Mouse (Mus musculus) cortical plate, adult 2 months (tissue): Measurements from ENCODE around the gene Anapc7.

Experiments used
- CTCF ChIP-seq: fragments of 200-500 bp; IDR thresholded peaks from 2 replicates; pipeline ENCODE4 v1.5.1; 2011; ENCODE audit warnings: mild to moderate bottlenecking, control low read depth, low read length; ENCODE audit not compliant: insufficient read depth; ENCODE audit errors: extremely low read depth
- POLR2A ChIP-seq: fragments of 200-500 bp; IDR thresholded peaks from 2 replicates; pipeline ENCODE4 v1.6.1; 2011; ENCODE audit warnings: mild to moderate bottlenecking, low read length, control low read depth; ENCODE audit not compliant: insufficient read depth; ENCODE audit errors: extremely low read depth

DNA sequence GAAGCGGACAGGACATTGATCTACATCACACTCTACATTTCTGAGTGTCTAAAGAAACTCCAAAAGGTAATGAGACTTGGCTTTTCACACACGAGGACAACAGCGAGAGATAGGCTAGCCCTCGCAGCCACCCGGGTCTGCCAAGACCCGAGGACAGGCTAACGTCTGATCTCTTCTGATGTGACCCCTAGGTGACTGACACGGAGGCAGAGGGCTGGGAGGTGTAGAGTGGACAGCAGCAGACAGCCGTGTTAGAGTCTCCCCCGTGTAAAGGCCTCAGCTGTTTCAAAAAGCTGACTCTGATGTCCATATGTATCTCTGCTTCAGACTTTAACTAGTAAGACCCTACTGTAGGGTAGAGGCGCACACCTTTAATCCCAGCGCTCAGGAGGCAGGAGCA, 18.1 kb upstream of the Anapc7 start:
- TF ChIP-seq POLR2A (no peak), CTCF (no peak)
